21 mouse cellular contexts compared by ENCODE assay signal in genomic region chr11:32519354-32519753, GRCm38 (mm10). TPM values are rescaled to one million over a fixed set of nuclear protein-coding genes. Genes with fewer than 3 reads are reported as not detected.
"Had no signal": no experiment of that assay in that cellular context is flagged by ENCODE, and none has a peak within 500 bp of the region (broad histone marks: within the 10 kb centered on the region; RNA-seq: fewer than 3 reads in every experiment).

No protein-coding gene starts in this region.

- H3K9me3 ChIP-seq: heart, embryonic 12.5 days; hindbrain, embryonic 10.5 days; hindbrain, embryonic 12.5 days; limb, embryonic 10.5 days; limb, embryonic 12.5 days had no signal

- H3K4me1 ChIP-seq: heart, embryonic 12.5 days; hindbrain, embryonic 10.5 days; hindbrain, embryonic 12.5 days; limb, embryonic 10.5 days; limb, embryonic 12.5 days had no signal

- H3K4me2 ChIP-seq: heart, embryonic 12.5 days; hindbrain, embryonic 12.5 days; hindbrain, embryonic 14.5 days; limb, embryonic 12.5 days had no signal

- H3K4me3 ChIP-seq: heart, adult 2 months; heart, embryonic 12.5 days; hindbrain, embryonic 10.5 days; hindbrain, embryonic 12.5 days; layer of hippocampus, adult 2 months; left cerebral cortex, adult 2 months; limb, embryonic 10.5 days; limb, embryonic 12.5 days had no signal

- H3K9ac ChIP-seq: heart, embryonic 12.5 days; hindbrain, embryonic 12.5 days; hindbrain, embryonic 14.5 days; limb, embryonic 12.5 days had no signal

- ATAC-seq: hindbrain, embryonic 16.5 days; inflammation-experienced regulatory T-cells, adult 6 months; intestine, postnatal 0 days had no signal

- H3K27me3 ChIP-seq: heart, embryonic 12.5 days; hindbrain, embryonic 12.5 days; limb, embryonic 12.5 days had no signal

- H3K27ac ChIP-seq: heart, adult 2 months; hindbrain, embryonic 10.5 days; hindbrain, embryonic 12.5 days; hindbrain, embryonic 14.5 days; layer of hippocampus, adult 2 months; left cerebral cortex, adult 2 months; limb, embryonic 10.5 days; limb, embryonic 12.5 days had no signal

- DNase-seq: heart, postnatal 10 days; heart, postnatal 4 days; kidney, adult 18-20 months; kidney, adult 8-10 months; kidney, postnatal 10 days; kidney, postnatal 25 days; kidney, postnatal 4 days had no signal

RNA-seq across cellular contexts. Expression of gene Efcab9, which starts 12.5 kb away (rescaled TPM):
- total RNA-seq: granulocyte monocyte progenitor cell, adult 5-6 weeks; heart, adult 2 months; liver, adult 2 months had no signal
- polyA plus RNA-seq: heart, adult 2 months; hindbrain, embryonic 10.5 days; hindbrain, embryonic 12.5 days; hindbrain, embryonic 14.5 days; hindbrain, embryonic 16.5 days; liver, adult 2 months had no signal
